Mouse (Mus musculus) forelimb bud, embryonic 11.5 days (tissue): ENCODE results near the gene Sart3.
"Not testable (repeated sequence)": the region's sequence is repeated elsewhere in the genome, so short reads cannot be mapped to it uniquely, and the experiment has no call there.

Experiments
- DNase-seq: peaks from one replicate; pipeline ENCODE4 v3.0.0-alpha.2; 2012; ENCODE audit warnings: low read depth, low spot score

The Sart3 gene

GRCm38 (mm10) chr5:113790453-113791196 is 18.3 kb upstream of the Sart3 start:
- no peak for DNase-seq

- DNase-seq, result peak; percentile 82
These were observed 16.9 kb upstream of the Sart3 start for GRCm38 (mm10) chr5:113789075-113789788.

DNA sequence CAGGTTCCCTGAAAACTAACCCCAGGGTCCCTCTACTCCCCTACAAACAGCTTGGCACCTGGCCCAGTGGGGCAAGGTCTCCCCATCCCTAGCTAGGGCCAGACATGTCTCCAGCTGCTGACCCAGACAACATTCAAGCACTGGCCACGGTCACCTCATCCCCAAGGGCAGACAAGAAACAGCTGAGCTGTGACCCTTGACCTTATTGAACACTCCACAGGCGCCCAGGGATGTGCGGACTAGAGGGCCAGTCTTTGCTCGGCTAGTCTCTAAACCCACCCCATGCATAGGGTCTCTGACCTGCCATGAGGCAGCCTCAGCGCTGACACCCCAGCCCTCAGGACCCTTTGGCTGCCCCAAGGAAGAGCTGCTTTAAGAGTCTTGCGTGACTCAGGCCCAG is 16.3 kb upstream of the Sart3 start:
- DNase-seq, result no peak

GRCm38 (mm10) chr5:113786985-113787384 is 14.7 kb upstream of the Sart3 start:
- DNase-seq, result no peak

- not testable (repeated sequence) for DNase-seq
These were observed 11.8 kb upstream of the Sart3 start for GRCm38 (mm10) chr5:113784104-113784503.

DNA sequence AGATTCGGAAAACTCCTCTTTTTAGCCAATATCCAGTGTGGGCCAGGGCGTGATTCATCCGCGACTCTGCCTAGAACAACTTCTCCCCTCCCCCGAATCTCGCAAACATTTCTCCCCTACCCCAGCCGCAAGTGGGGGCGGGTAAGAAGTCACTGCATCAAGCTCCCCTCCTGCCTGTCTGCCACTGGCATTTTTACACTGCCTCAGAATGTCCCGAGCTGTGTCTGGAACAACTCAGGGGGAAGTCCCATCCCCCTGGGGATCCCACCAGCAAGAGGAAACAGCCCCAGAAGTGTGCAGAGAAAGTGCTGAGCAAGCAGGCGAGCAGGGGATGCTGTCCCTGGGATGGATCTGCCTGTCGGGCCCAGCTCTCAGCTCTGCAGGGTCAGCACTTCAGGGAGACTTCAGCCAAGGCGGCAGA is 11.3 kb upstream of the Sart3 start:
- DNase-seq, result no peak

DNA sequence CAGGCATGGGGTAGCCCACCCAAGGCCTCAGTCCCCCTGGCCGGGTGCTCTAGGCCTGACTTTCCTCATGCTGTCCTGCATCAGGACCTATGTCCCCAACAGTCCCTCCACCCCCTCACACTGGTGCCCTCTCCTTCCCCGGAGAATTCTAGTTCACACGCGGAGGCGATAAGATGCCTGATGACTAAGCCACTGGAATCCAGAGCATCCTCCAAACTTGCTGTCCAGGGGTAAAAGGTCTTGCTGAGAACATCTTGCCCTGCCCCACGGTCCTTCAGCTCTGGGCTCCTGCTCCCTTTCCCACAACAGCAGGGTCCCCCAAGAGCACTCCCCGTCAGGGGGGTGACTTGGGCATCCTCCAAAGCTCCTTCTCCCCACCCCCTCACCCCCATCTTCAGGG is 10.3 kb upstream of the Sart3 start:
- DNase-seq, result no peak

GRCm38 (mm10) chr5:113781875-113782274 is 9.6 kb upstream of the Sart3 start:
- DNase-seq, result no peak

DNA sequence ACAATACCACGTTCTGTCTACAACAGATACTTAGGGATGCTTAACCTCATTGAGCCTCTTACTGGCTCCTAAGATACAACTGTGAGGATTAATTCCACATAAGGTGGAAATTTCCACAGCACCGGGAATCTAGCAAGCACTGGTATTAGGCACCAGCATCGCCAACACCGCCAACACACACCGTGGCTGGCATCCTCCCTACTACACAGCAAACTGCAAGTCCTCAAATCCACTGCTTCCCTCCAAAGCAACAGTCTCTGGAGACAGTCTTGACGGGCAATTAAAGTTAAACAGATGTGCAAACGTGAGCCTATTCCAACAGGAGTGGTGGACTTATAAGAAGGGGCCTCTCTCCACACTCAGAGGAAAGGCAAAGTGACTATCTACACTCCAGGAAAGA is 8.9 kb upstream of the Sart3 start:
- DNase-seq, result no peak

- DNase-seq, result no peak
These were observed 8.5 kb upstream of the Sart3 start for GRCm38 (mm10) chr5:113780763-113781162.

- no peak for DNase-seq
These were observed 7.9 kb upstream of the Sart3 start for GRCm38 (mm10) chr5:113780082-113780752.

- DNase-seq, result no peak
These were observed 7.3 kb upstream of the Sart3 start for GRCm38 (mm10) chr5:113779569-113779968.

DNA sequence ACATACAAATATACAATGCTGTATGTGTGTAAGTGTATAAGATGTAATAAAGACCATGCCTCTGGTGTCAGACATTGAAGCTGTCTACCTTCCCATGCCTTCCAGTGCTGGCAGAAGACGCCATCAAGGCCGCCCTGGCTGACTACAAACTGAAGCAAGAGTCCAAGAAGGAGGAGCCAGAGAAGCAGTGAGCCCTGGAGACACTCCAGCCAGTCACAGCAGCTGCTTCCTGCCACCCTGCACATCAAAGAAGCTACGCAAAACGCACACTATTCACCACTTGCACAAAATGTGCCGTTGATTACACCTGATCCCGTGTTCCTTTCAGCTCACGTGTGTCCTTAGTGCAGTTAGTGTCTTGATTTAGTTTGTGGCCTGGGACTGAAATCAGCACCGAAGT is 5.4 kb upstream of the Sart3 start:
- not testable (repeated sequence) for DNase-seq

DNA sequence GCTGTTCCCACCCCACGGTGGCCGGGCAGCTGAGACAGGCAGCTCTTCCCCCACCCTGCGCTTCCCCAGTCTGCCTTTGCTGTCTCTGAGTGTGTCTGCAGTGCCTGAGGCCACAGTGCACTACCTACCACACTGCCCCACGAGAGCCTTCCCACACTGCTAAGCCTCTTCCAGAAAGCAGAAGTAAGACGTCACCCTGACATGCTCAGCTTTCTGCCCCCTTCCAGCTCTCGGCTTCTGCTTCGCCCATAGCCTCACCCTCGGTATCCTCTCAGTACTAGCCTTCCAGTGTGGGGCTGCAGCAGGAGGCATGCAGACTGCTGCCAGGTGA is 4.6 kb upstream of the Sart3 start:
- DNase-seq, result no peak

GRCm38 (mm10) chr5:113776128-113776895 is 4.0 kb upstream of the Sart3 start:
- no peak for DNase-seq

DNA sequence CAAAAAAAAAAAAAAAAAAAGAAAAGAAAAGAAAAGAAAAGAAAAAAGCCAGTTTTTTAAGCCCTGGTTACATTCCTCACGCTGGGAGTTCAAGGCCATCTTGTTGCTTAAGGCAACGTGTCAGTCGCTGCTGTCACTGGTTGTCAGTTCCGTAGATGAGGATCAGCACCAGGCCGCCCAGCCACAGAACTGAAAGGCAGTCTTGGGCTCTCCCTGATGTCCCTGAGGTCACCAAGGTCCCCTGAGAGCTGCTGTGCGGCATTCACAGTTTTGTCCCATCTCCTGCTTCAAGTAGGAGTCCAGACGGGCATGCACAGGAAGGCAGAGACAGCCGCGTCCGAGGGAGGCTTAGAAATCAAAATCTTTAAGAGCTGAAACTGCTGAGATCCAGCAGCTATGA is 3.3 kb upstream of the Sart3 start:
- no peak for DNase-seq

DNA sequence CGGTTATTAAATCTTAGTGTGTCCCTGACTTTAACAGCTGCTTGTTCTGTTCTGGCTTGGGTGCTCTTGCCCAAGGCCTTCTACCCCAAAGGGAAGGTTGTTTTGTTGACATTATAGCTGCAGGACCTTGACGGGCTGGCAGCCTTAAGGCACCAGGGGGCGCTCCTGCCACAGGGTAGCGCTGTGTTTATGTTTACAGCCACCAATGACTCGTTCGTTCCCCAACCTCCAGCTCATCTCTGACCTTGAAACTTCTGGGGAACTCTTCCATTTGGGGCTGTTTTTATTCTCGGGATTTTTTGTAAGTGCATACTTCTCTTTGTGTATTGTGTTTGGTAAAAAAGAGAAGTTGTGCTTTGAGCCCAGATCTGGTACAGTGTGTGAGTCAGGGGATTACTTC is 1.4 kb upstream of the Sart3 start:
- DNase-seq, result peak; percentile 86

GRCm38 (mm10) chr5:113772905-113773519 is 702 bp upstream of the Sart3 start:
- DNase-seq, result no peak

- peak; percentile 87 for DNase-seq
These were observed 822 bp downstream of the Sart3 start for GRCm38 (mm10) chr5:113771213-113772162.

- DNase-seq, result no peak
These were observed 3.5 kb downstream of the Sart3 start for GRCm38 (mm10) chr5:113768806-113769205.
